Mouse (Mus musculus) heart, embryonic 15.5 days (tissue): ENCODE results near the gene Ppox. TPM values are rescaled to one million over a fixed set of nuclear protein-coding genes. Genes with fewer than 3 reads are reported as not detected.
A peak's percentile ranks its signal among the peaks of the same experiment; 100 is the strongest.
"Not testable (repeated sequence)": the region's sequence is repeated elsewhere in the genome, so short reads cannot be mapped to it uniquely, and the experiment has no call there.

Experiments
- ATAC-seq: fragments of 200-750 bp; cut with Nextera tagmentation; replicated peaks from 2 replicates; pipeline ENCODE4 v1.8.0; 2017; ENCODE audit warnings: low read depth, moderate TSS enrichment; ENCODE audit not compliant: insufficient number of reproducible peaks, insufficient read depth, low FRiP score
- H3K27ac ChIP-seq: fragments of 300-500 bp; sonication (generic); 2 replicates; pipeline ENCODE4 v1.5.1; 2015; ENCODE audit warnings: mild to moderate bottlenecking, inconsistent platforms
- H3K27me3 ChIP-seq: fragments of 300-500 bp; sonication (generic); 2 replicates; pipeline ENCODE4 v1.6.1; 2015; ENCODE audit warnings: inconsistent platforms
- H3K36me3 ChIP-seq: fragments of 300-500 bp; sonication (generic); 2 replicates; pipeline ENCODE4 v1.6.1; 2015; ENCODE audit warnings: mild to moderate bottlenecking, inconsistent platforms
- H3K4me1 ChIP-seq: fragments of 300-500 bp; sonication (generic); replicated peaks from 2 replicates; pipeline ENCODE4 v1.6.1; 2015; ENCODE audit warnings: inconsistent platforms
- H3K4me2 ChIP-seq: fragments of 300-500 bp; sonication (generic); 2 replicates; pipeline ENCODE4 v1.6.1; 2015; ENCODE audit warnings: inconsistent platforms, mild to moderate bottlenecking, moderate library complexity
- H3K4me3 ChIP-seq: fragments of 300-500 bp; sonication (generic); 2 replicates; pipeline ENCODE4 v1.5.1; 2015; ENCODE audit warnings: mild to moderate bottlenecking, inconsistent platforms
- H3K9ac ChIP-seq: fragments of 300-500 bp; sonication (generic); 2 replicates; pipeline ENCODE4 v1.6.1; 2015; ENCODE audit warnings: mild to moderate bottlenecking, inconsistent platforms
- H3K9me3 ChIP-seq: fragments of 300-500 bp; sonication (generic); replicated peaks from 2 replicates; pipeline ENCODE4 v1.6.1; 2016; ENCODE audit warnings: inconsistent platforms
- WGBS: fragments of 180-500 bp; shearing (Covaris S2); methylation state at CpG from one replicate; pipeline ENCODE4 v1.1.7; 2015; ENCODE audit warnings: mixed read lengths; 5-methylcytosine and 5-hydroxymethylcytosine counted together
- polyA plus RNA-seq: library from polyadenylated mRNA; unstranded; fragments of >200 nt; fragmentation: Nextera tagmentation; extraction: Ambion mirVana; gene quantifications from 2 replicates; pipeline ENCODE4 v1.2.1, GENCODE M21; 2015

Ppox gene
- 32.7 and 47.2 TPM in 2 replicates for polyA plus RNA-seq

- H3K36me3 ChIP-seq = peaks cover 34% of the 10 kb centered on the region
- peaks cover 24% of the 10 kb centered on the region for H3K4me1 ChIP-seq
- peak within 1 kb of the TSS; percentile 90 for H3K27ac ChIP-seq
- H3K27me3 ChIP-seq = no peaks in the 10 kb centered on the region
- peak within 1 kb of the TSS; percentile 79 for H3K9ac ChIP-seq
- peak; percentile 98 for ATAC-seq
- H3K4me3 ChIP-seq = peak within 1 kb of the TSS; percentile 78
- under 1% methylated on average over 26 of the region's 26 CpGs for WGBS
- H3K4me2 ChIP-seq = peak within 1 kb of the TSS; percentile 86
- no peaks in the 10 kb centered on the region for H3K9me3 ChIP-seq
Measured at GRCm38 (mm10) chr1:171280916-171281527, at the start of gene Ppox. Gene Ppox (minus strand): TSS chr1:171281186.

DNA sequence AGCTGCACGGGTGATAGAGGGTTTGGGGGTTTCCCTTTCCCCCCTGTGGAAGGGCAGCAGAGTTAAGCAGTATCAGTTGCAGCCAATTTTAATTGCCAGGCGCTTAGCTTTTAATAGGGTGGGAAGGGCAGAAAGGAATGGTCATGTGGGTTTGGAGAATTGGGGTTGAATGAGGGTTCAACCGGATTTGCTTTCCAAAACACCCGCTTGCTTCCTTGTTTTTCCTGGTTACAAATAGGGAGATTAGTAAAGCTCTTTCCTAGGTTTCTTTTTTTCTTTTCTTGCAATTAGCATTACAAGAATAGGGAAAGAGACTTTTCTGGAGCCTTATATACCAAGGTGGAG lies 49.2 kb upstream of the Ppox start:
- Histone ChIP-seq H3K36me3 (0 out of 2 replicates have a peak, but pooled peaks cover 3% of the 10 kb centered on the region), H3K9me3 (no peaks in the 10 kb centered on the region), H3K4me2 (peak overlapping the region; percentile 70), H3K4me1 (peaks cover 41% of the 10 kb centered on the region), H3K9ac (peak overlapping the region; percentile 97), H3K27me3 (no peaks in the 10 kb centered on the region), H3K27ac (peak overlapping the region; percentile 100), H3K4me3 (peak overlapping the region; percentile 92)
- WGBS = 1% methylated on average over 4 of the region's 4 CpGs
- ATAC-seq = no peak

- peak overlapping the region; percentile 70 for H3K4me2 ChIP-seq
- H3K9ac ChIP-seq = peak overlapping the region; percentile 97
- 1% methylated on average over 60 of the region's 61 CpGs for WGBS
- 0 out of 2 replicates have a peak, but pooled peaks cover 3% of the 10 kb centered on the region for H3K36me3 ChIP-seq
- peak; percentile 89 for ATAC-seq
- no peaks in the 10 kb centered on the region for H3K27me3 ChIP-seq
- no peaks in the 10 kb centered on the region for H3K9me3 ChIP-seq
- peaks cover 41% of the 10 kb centered on the region for H3K4me1 ChIP-seq
- peak overlapping the region; percentile 92 for H3K4me3 ChIP-seq
- peak overlapping the region; percentile 100 for H3K27ac ChIP-seq
Measured at GRCm38 (mm10) chr1:171329433-171330215, 48.6 kb upstream of the Ppox start.

DNA sequence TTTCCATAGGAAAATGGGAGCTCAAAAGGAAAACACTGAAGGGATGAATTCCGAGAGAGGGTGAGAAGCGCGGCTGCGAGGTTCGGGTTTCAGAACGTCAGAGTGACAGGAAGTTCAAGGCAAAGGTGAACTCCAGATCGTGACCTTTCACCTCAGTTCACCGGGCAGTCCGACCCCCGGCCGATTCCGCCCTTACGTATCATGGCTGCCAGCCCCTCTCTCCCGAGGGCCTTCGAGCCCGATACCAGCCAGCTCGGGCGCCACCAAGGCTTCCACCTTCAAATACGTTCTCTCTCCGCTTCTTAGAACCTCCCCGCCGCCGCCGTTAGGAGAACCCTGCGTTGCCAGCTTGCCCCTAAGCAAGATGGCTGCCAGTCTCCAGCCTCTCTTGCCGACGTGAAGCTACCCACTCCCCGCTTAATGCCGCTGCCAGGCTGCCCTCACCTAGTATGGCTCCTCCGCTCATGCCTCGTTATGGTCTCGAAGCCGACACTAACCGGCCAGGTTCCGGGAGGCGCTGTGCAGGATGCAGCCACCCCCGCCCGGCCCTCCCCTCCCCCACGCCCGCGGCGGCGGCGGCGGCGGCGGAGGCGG lies 48.0 kb upstream of the Ppox start, which contains the start of gene Dedd:
TSS of gene Dedd (plus strand) at position 307 of the 594 bp plus-strand sequence.
- Histone ChIP-seq H3K27ac (peak within 1 kb of the TSS; percentile 100), H3K4me3 (peak within 1 kb of the TSS; percentile 92), H3K4me1 (peaks cover 41% of the 10 kb centered on the region), H3K9ac (peak within 1 kb of the TSS; percentile 97), H3K9me3 (no peaks in the 10 kb centered on the region), H3K27me3 (no peaks in the 10 kb centered on the region), H3K36me3 (0 out of 2 replicates have a peak, but pooled peaks cover 3% of the 10 kb centered on the region), H3K4me2 (peak within 1 kb of the TSS; percentile 70)
- ATAC-seq = peak; percentile 92
- WGBS = under 1% methylated on average over 48 of the region's 48 CpGs

GRCm38 (mm10) chr1:171328244-171328643 lies 47.3 kb upstream of the Ppox start:
- Histone ChIP-seq H3K27ac (peak overlapping the region; percentile 100), H3K4me2 (peak overlapping the region; percentile 70), H3K27me3 (no peaks in the 10 kb centered on the region), H3K4me1 (peaks cover 36% of the 10 kb centered on the region), H3K9me3 (no peaks in the 10 kb centered on the region), H3K36me3 (0 out of 2 replicates have a peak, but pooled peaks cover under 1% of the 10 kb centered on the region), H3K4me3 (peak overlapping the region; percentile 92), H3K9ac (peak overlapping the region; percentile 97)
- no peak for ATAC-seq
- WGBS = 20% methylated on average over 9 of the region's 9 CpGs

- H3K9ac ChIP-seq, H3K36me3 ChIP-seq, H3K4me3 ChIP-seq, H3K9me3 ChIP-seq, H3K4me2 ChIP-seq, H3K27ac ChIP-seq, ATAC-seq, H3K27me3 ChIP-seq: not testable (repeated sequence)
- peaks cover 24% of the 10 kb centered on the region for H3K4me1 ChIP-seq
- 77% methylated on average over 4 of the region's 4 CpGs for WGBS
Measured at GRCm38 (mm10) chr1:171326588-171326987, 45.6 kb upstream of the Ppox start.

GRCm38 (mm10) chr1:171325571-171325970 lies 44.6 kb upstream of the Ppox start:
- Histone ChIP-seq H3K9ac (no peak overlapping the region), H3K27me3 (no peaks in the 10 kb centered on the region), H3K4me1 (peaks cover 15% of the 10 kb centered on the region), H3K4me3 (no peak overlapping the region), H3K9me3 (no peaks in the 10 kb centered on the region), H3K36me3 (no peaks in the 10 kb centered on the region), H3K4me2 (no peak overlapping the region), H3K27ac (no peak overlapping the region)
- WGBS = 66% methylated on average over 2 of the region's 2 CpGs
- ATAC-seq = no peak

DNA sequence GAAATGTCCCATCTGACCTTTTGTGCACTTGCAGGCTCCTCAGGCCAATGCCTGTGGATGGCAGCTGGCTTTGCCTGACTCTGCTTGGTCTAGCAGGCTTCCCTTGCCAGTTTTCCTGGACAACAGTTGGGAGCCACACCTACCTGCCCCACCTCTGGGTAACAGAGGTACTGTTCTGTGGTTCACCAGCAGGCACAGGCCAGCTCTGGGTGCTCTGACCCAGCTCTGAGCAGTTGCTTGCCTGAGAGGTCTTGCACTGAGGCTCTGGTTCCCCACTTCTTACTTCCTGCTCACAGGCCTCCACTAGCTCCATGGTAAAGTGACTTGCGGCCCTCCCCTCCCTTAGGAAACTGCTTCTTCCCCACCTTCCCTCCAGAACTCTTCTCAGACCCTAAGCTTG lies 41.0 kb upstream of the Ppox start:
- no peak overlapping the region for H3K4me2 ChIP-seq
- H3K27ac ChIP-seq = no peak overlapping the region
- H3K4me3 ChIP-seq = no peak overlapping the region
- no peak; the same call in 1 of the 2 replicates for ATAC-seq
- no peaks in the 10 kb centered on the region for H3K36me3 ChIP-seq
- H3K9ac ChIP-seq = no peak overlapping the region
- WGBS = 81% methylated on average over 1 of the region's 1 CpGs
- no peaks in the 10 kb centered on the region for H3K27me3 ChIP-seq
- H3K4me1 ChIP-seq = 0 out of 2 replicates have a peak, but pooled peaks cover 3% of the 10 kb centered on the region
- H3K9me3 ChIP-seq = no peaks in the 10 kb centered on the region

DNA sequence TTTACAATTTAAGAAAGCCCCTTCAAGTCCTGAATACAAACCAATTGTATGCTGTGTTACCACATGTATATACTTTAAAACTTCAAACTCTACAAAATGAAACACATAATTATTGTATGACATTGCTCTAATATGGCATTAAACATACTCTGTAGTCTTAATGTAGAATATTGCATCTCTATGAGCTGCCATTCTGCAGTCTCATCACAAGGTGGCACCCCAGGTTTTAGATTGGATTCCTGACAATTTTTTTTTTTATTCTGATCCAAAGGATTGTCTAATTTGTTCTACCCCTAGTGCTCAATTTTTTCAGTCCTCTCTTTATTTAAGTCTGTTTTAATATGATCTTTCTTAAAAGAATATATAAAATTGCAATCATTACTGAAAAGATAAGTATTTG lies 40.4 kb upstream of the Ppox start:
- Histone ChIP-seq H3K27ac (no peak overlapping the region), H3K9me3 (no peaks in the 10 kb centered on the region)
- ATAC-seq = no peak

GRCm38 (mm10) chr1:171320151-171320550 lies 39.2 kb upstream of the Ppox start:
- H3K9me3 ChIP-seq = no peaks in the 10 kb centered on the region
- H3K4me2 ChIP-seq = peak overlapping the region; percentile 42
- ATAC-seq = no peak
- no peaks in the 10 kb centered on the region for H3K36me3 ChIP-seq
- 0 out of 2 replicates have a peak overlapping the region, but pooled peaks have one; percentile 34 for H3K9ac ChIP-seq
- WGBS = 22% methylated on average over 5 of the region's 5 CpGs
- no peaks in the 10 kb centered on the region for H3K27me3 ChIP-seq
- H3K27ac ChIP-seq = no peak overlapping the region
- H3K4me1 ChIP-seq = 0 out of 2 replicates have a peak, but pooled peaks cover 3% of the 10 kb centered on the region
- peak overlapping the region; percentile 33 for H3K4me3 ChIP-seq

More for the DNA sequence above, 40.4 kb upstream of the Ppox start:
- Histone ChIP-seq H3K4me2 (no peak overlapping the region), H3K36me3 (no peaks in the 10 kb centered on the region), H3K27me3 (no peaks in the 10 kb centered on the region), H3K4me1 (0 out of 2 replicates have a peak, but pooled peaks cover 3% of the 10 kb centered on the region), H3K9ac (no peak overlapping the region), H3K4me3 (no peak overlapping the region)

DNA sequence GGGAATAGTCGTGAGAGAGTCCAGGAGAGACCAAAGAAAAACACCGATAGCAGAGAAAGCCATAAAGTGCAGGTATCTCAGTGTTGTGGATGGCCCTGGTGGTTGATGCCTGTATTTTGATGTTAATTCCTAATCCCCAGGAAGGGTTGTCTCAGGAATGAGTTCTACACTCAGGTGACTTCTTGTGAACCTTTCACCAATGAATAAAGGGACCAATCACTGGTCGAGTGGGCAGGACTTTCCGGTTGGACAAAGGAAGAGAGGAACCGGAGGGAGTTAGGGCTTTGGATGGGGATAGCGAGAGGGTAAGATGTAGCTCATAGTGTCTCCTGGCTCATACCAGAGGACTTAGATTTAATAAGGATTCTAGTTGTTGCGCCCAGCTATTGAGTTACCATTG lies 38.8 kb upstream of the Ppox start:
- Histone ChIP-seq H3K36me3 (no peaks in the 10 kb centered on the region), H3K4me2 (peak overlapping the region; percentile 42), H3K4me1 (0 out of 2 replicates have a peak, but pooled peaks cover 3% of the 10 kb centered on the region), H3K27me3 (no peaks in the 10 kb centered on the region), H3K9me3 (no peaks in the 10 kb centered on the region), H3K27ac (no peak overlapping the region), H3K4me3 (peak overlapping the region; percentile 33), H3K9ac (0 out of 2 replicates have a peak overlapping the region, but pooled peaks have one; percentile 34)
- 17% methylated on average over 7 of the region's 7 CpGs for WGBS
- no peak for ATAC-seq
